Mouse (Mus musculus) C2C12 (cell line): ENCODE measurements around the gene Pelp1. TPM values are rescaled to one million over a fixed set of nuclear protein-coding genes. Genes with fewer than 3 reads are reported as not detected.

Source experiments
- H3K27me3 ChIP-seq: one replicate; pipeline ENCODE4 v1.6.1; 2011; ENCODE audit not compliant: control insufficient read depth, insufficient read depth, insufficient read length
- H3K36me3 ChIP-seq: one replicate; pipeline ENCODE4 v1.6.1; 2011; ENCODE audit not compliant: control insufficient read depth, insufficient read depth
- H3K4me3 ChIP-seq: one replicate; pipeline ENCODE4 v1.5.1; 2011; ENCODE audit warnings: mild to moderate bottlenecking, control low read depth; ENCODE audit not compliant: poor library complexity, insufficient read depth, severe bottlenecking
- H3K79me2 ChIP-seq: one replicate; pipeline ENCODE4 v1.6.1; 2011; ENCODE audit not compliant: control insufficient read depth, insufficient read depth
- H3K79me3 ChIP-seq: one replicate; pipeline ENCODE4 v1.6.1; 2011; ENCODE audit warnings: low read depth, control low read depth
- H3ac ChIP-seq: one replicate; pipeline ENCODE3; 2011; ENCODE audit warnings: low read depth; ENCODE audit not compliant: control insufficient read depth, insufficient read length
- CEBPB ChIP-seq: IDR thresholded peaks from one replicate; pipeline ENCODE4 v1.6.1; 2011; ENCODE audit warnings: low read depth, mild to moderate bottlenecking, control low read depth, moderate library complexity
- CTCF ChIP-seq: IDR thresholded peaks from one replicate; pipeline ENCODE4 v1.5.1; 2011; ENCODE audit not compliant: control insufficient read depth, insufficient read depth, insufficient read length
- FOSL1 ChIP-seq: IDR thresholded peaks from one replicate; pipeline ENCODE4 v1.8.0; 2011; ENCODE audit warnings: mild to moderate bottlenecking, low read length; ENCODE audit not compliant: poor library complexity, insufficient read depth, severe bottlenecking
- MAX ChIP-seq: IDR thresholded peaks from one replicate; pipeline ENCODE4 v1.6.1; 2011; ENCODE audit warnings: mild to moderate bottlenecking, control low read depth
- MYOD1 ChIP-seq: IDR thresholded peaks from one replicate; pipeline ENCODE4 v1.6.1; 2011; ENCODE audit warnings: low read depth; ENCODE audit not compliant: control insufficient read depth, insufficient read length
- MYOG ChIP-seq: IDR thresholded peaks from one replicate; pipeline ENCODE4 v1.6.1; 2011; ENCODE audit not compliant: control insufficient read depth, insufficient read length; ENCODE audit errors: extremely low read depth
- USF1 ChIP-seq: IDR thresholded peaks from one replicate; pipeline ENCODE4 v1.6.1; 2011; ENCODE audit warnings: low read depth, mild to moderate bottlenecking, control low read depth, moderate library complexity
- polyA plus RNA-seq: library from polyadenylated mRNA; unstranded; fragments of >200 nt; fragmentation: generic; extraction: Trizol; gene quantifications from one replicate; pipeline ENCODE4 v1.2.1, GENCODE M21; 2012; ENCODE audit warnings: missing spikeins

Gene Pelp1
- polyA plus RNA-seq, 1 experiment, result 40.6 TPM

- peaks cover 5% of the 10 kb centered on the region for H3K27me3 ChIP-seq
- H3ac ChIP-seq, result peak overlapping the region; percentile 24
- TF ChIP-seq CTCF (no peak), USF1 (peak; percentile 37)
- H3K79me2 ChIP-seq, result peaks cover 30% of the 10 kb centered on the region
- H3K79me3 ChIP-seq, result peaks cover 19% of the 10 kb centered on the region
- H3K4me3 ChIP-seq, result no peak overlapping the region
- H3K36me3 ChIP-seq, result peaks cover 1% of the 10 kb centered on the region
Observed at GRCm38 (mm10) chr11:70412591-70412990, 2.8 kb upstream of the Pelp1 start.

GRCm38 (mm10) chr11:70410297-70410643 is 439 bp upstream of the Pelp1 start:
- Histone ChIP-seq H3ac (peak overlapping the region; percentile 73), H3K4me3 (peak overlapping the region; percentile 96), H3K36me3 (peaks cover 21% of the 10 kb centered on the region), H3K79me3 (peaks cover 42% of the 10 kb centered on the region), H3K79me2 (peaks cover 53% of the 10 kb centered on the region), H3K27me3 (no peaks in the 10 kb centered on the region)
- TF ChIP-seq MYOG (no peak), CTCF (no peak)

- peaks cover 44% of the 10 kb centered on the region for H3K79me3 ChIP-seq
- peaks cover 78% of the 10 kb centered on the region for H3K36me3 ChIP-seq
Observed at GRCm38 (mm10) chr11:70403598-70403997, 6.2 kb downstream of the Pelp1 start.

GRCm38 (mm10) chr11:70389421-70389820 is 20.4 kb downstream of the Pelp1 start:
- no peaks in the 10 kb centered on the region for H3K79me2 ChIP-seq
- H3K79me3 ChIP-seq, result no peaks in the 10 kb centered on the region
- TF ChIP-seq USF1, result no peak
- no peak for TF ChIP-seq MAX
- TF ChIP-seq MYOG, result no peak
- no peak for TF ChIP-seq FOSL1
- TF ChIP-seq CTCF, result no peak
- no peak for TF ChIP-seq CEBPB
- TF ChIP-seq MYOD1, result no peak
- no peak overlapping the region for H3K4me3 ChIP-seq
- no peaks in the 10 kb centered on the region for H3K27me3 ChIP-seq
- H3ac ChIP-seq, result no peak overlapping the region
- H3K36me3 ChIP-seq, result peaks cover 43% of the 10 kb centered on the region

More at GRCm38 (mm10) chr11:70403598-70403997, 6.2 kb downstream of the Pelp1 start:
- Histone ChIP-seq H3ac (no peak overlapping the region), H3K27me3 (no peaks in the 10 kb centered on the region), H3K4me3 (no peak overlapping the region), H3K79me2 (peaks cover 69% of the 10 kb centered on the region)
- TF ChIP-seq MAX (no peak), FOSL1 (no peak)

- no peak overlapping the region for H3K4me3 ChIP-seq
- TF ChIP-seq MYOG (no peak), USF1 (no peak), MAX (no peak), MYOD1 (no peak), FOSL1 (no peak), CTCF (no peak), CEBPB (no peak)
- H3K27me3 ChIP-seq, result no peaks in the 10 kb centered on the region
- H3K79me3 ChIP-seq, result no peaks in the 10 kb centered on the region
- H3K36me3 ChIP-seq, result peaks cover 25% of the 10 kb centered on the region
- no peaks in the 10 kb centered on the region for H3K79me2 ChIP-seq
- H3ac ChIP-seq, result no peak overlapping the region
Observed at GRCm38 (mm10) chr11:70387436-70387835, 22.4 kb downstream of the Pelp1 start.

GRCm38 (mm10) chr11:70384136-70384535 is 25.7 kb downstream of the Pelp1 start:
- H3K79me2 ChIP-seq, result no peaks in the 10 kb centered on the region
- peaks cover 9% of the 10 kb centered on the region for H3K36me3 ChIP-seq
- no peak overlapping the region for H3K4me3 ChIP-seq
- no peaks in the 10 kb centered on the region for H3K79me3 ChIP-seq
- no peaks in the 10 kb centered on the region for H3K27me3 ChIP-seq
- no peak for TF ChIP-seq USF1
- no peak for TF ChIP-seq MYOG
- TF ChIP-seq CEBPB, result no peak
- TF ChIP-seq CTCF, result no peak
- no peak for TF ChIP-seq MAX
- TF ChIP-seq FOSL1, result no peak
- no peak for TF ChIP-seq MYOD1
- H3ac ChIP-seq, result no peak overlapping the region
